Mouse (Mus musculus) neutrophil, adult 65 days (primary cell): ENCODE measurements around the gene Colgalt1. TPM values are rescaled to one million over a fixed set of nuclear protein-coding genes. Genes with fewer than 3 reads are reported as not detected.

ENCODE experiments used
- total RNA-seq: library from RNA; stranded (reverse); gene quantifications from 2 replicates; pipeline ENCODE4 v1.2.4, GENCODE M21; 2023

Gene Colgalt1
- total RNA-seq, result 41.4 and 44.9 TPM in 2 replicates

GRCm38 (mm10) chr8:71610822-71611651 lies at the start of gene Colgalt1:
TSS of gene Colgalt1 (plus strand) at chr8:71610998.

GRCm38 (mm10) chr8:71566501-71566900 lies 44.3 kb upstream of the Colgalt1 start, which contains the start of gene Nxnl1:
TSS of gene Nxnl1 (minus strand) at chr8:71566601.

GRCm38 (mm10) chr8:71568387-71568937 lies 42.3 kb upstream of the Colgalt1 start, which contains the start of gene Slc27a1:
TSS of gene Slc27a1 (plus strand) at chr8:71568882.

GRCm38 (mm10) chr8:71591471-71592373 lies 19.1 kb upstream of the Colgalt1 start, which contains the start of gene Pgls:
TSS of gene Pgls (plus strand) at chr8:71592176.

GRCm38 (mm10) chr8:71597451-71597850 lies 13.3 kb upstream of the Colgalt1 start, which contains the start of gene Fam129c:
TSS of gene Fam129c (plus strand) at chr8:71597648.

GRCm38 (mm10) chr8:71671549-71671965 lies 60.8 kb downstream of the Colgalt1 start, which contains the start of gene Unc13a:
TSS of gene Unc13a (minus strand) at chr8:71671757.

Other genes starting within 250 kb of the Colgalt1 start
- gene Use1, start 244.2 kb upstream of the Colgalt1 start, total RNA-seq, result 129 and 136 TPM in 2 replicates
- gene Ocel1, start 239.7 kb upstream of the Colgalt1 start, total RNA-seq, result 19.2 and 21.5 TPM in 2 replicates
- 8.2 and 8.6 TPM in 2 replicates for gene Nr2f6, start 229.0 kb upstream of the Colgalt1 start, total RNA-seq
- gene Ushbp1, start 215.2 kb upstream of the Colgalt1 start, total RNA-seq, result 0.16 TPM in 1 of 2 replicates, not detected in the other
- 48.3 and 53.8 TPM in 2 replicates for gene Babam1, start 214.1 kb upstream of the Colgalt1 start, total RNA-seq
- gene Ankle1, start 205.0 kb upstream of the Colgalt1 start, total RNA-seq, result 11.3 and 13.8 TPM in 2 replicates
- gene Abhd8, start 147.3 kb upstream of the Colgalt1 start, total RNA-seq, result 3.6 and 5.1 TPM in 2 replicates
- gene Mrpl34, start 146.0 kb upstream of the Colgalt1 start, total RNA-seq, result 17.4 and 18.6 TPM in 2 replicates
- 70.0 and 77.1 TPM in 2 replicates for gene Dda1, start 141.8 kb upstream of the Colgalt1 start, total RNA-seq
- gene Ano8, start 125.0 kb upstream of the Colgalt1 start, total RNA-seq, result 3.0 and 3.9 TPM in 2 replicates
- gene Gtpbp3, start 122.9 kb upstream of the Colgalt1 start, total RNA-seq, result 7.4 and 8.6 TPM in 2 replicates
- gene Plvap, start 99.2 kb upstream of the Colgalt1 start, total RNA-seq, result 0.47 TPM in 1 of 2 replicates, not detected in the other
- gene Ccdc194, start 85.3 kb upstream of the Colgalt1 start, total RNA-seq, result not detected in 2 replicates
- gene Bst2, start 73.5 kb upstream of the Colgalt1 start, total RNA-seq, result 10.9 and 16.2 TPM in 2 replicates
- 27.6 and 31.6 TPM in 2 replicates for gene Mvb12a, start 68.1 kb upstream of the Colgalt1 start, total RNA-seq
- 0.32 TPM in 1 of 2 replicates, not detected in the other for gene Tmem221, start 52.1 kb upstream of the Colgalt1 start, total RNA-seq
- not detected in 2 replicates for gene Nxnl1, start 44.4 kb upstream of the Colgalt1 start, total RNA-seq
- gene Slc27a1, start 42.1 kb upstream of the Colgalt1 start, total RNA-seq, result 0.92 and 1.0 TPM in 2 replicates
- gene Pgls, start 18.8 kb upstream of the Colgalt1 start, total RNA-seq, result 74.4 and 81.6 TPM in 2 replicates
- gene Fam129c, start 13.3 kb upstream of the Colgalt1 start, total RNA-seq, result 5.7 and 14.9 TPM in 2 replicates
- 0.05 TPM in 1 of 2 replicates, not detected in the other for gene Unc13a, start 60.8 kb downstream of the Colgalt1 start, total RNA-seq
- gene Jak3, start 65.3 kb downstream of the Colgalt1 start, total RNA-seq, result 13.1 and 17.7 TPM in 2 replicates
- 4.4 and 7.4 TPM in 2 replicates for gene Insl3, start 78.2 kb downstream of the Colgalt1 start, total RNA-seq
- 0.16 TPM in 1 of 2 replicates, not detected in the other for gene B3gnt3, start 90.8 kb downstream of the Colgalt1 start, total RNA-seq
- gene Fcho1, start 114.7 kb downstream of the Colgalt1 start, total RNA-seq, result 35.1 and 36.3 TPM in 2 replicates